Mouse (Mus musculus) fibroblast of lung, adult 2 months (primary cell): ENCODE data around the gene Phf2.
"Not testable (repeated sequence)": the region's sequence is repeated elsewhere in the genome, so short reads cannot be mapped to it uniquely, and the experiment has no call there.

Experiments
- DNase-seq: peaks from one replicate; pipeline ENCODE4 v3.0.0-alpha.2; 2011; ENCODE audit warnings: low read depth

Phf2 gene

GRCm38 (mm10) chr13:48857246-48857932 is 13.5 kb downstream of the Phf2 start:
- DNase-seq, result no peak

GRCm38 (mm10) chr13:48853947-48854346 is 17.0 kb downstream of the Phf2 start:
- DNase-seq, result no peak

DNA sequence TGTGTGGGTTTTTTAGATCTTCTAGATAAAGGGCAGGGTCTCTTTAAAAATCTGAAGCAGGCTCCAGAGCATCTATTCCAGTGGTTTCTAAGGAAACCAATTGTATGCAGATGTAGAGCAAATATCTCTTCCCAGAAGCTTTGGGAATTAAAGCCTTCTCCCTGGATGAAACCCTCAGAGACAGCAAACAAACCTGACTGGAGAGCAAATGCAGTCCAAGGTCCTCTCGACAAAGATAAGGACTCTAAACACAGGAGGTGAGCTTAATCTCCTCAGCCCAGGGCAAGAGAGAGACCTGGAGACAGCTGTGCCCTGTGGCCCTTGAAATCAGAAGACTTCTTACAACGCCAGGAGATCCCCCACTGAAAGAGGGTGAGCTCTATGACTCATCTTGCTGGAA is 17.4 kb downstream of the Phf2 start:
- no peak for DNase-seq

DNA sequence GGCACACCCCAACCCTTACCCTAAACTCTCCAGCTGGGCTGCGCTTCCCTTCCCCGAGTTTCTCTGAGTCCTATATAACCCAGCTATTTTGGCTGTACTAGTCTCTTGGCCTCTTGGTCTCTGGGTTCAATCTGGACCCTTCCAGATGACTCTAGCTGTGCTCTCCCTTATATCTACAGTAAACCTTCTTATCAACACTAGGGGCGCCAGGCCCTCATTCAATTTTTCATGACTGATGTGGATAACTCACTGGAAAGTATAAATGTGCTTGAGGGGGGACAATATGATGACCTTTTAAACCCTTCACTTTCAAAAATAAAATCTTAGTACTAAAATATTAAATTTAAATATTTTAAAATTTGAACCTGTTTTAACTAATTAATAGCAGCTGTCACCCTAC is 18.1 kb downstream of the Phf2 start:
- DNase-seq, result no peak

GRCm38 (mm10) chr13:48851719-48852118 is 19.2 kb downstream of the Phf2 start:
- no peak for DNase-seq

GRCm38 (mm10) chr13:48850771-48851170 is 20.1 kb downstream of the Phf2 start:
- no peak for DNase-seq

DNA sequence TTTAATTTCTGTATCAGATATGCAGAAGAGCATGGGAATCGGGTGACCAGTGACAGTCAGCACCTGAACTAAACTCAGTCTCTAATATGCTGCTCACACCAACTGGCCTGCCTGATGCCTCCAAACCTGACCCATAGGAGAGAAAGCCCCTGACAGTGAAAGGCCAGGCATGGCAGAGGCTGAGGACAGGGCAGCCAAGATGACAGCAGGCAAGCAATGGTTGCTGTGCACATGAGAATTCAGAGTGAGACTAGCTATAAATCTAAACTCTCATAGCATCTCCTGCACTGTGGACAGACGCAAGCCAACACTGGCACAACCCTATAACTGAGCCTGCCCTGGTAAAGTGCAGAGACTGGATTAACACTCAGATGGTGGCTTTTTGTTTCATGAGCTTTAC is 20.6 kb downstream of the Phf2 start:
- DNase-seq, result no peak

- DNase-seq, result no peak
Measured at GRCm38 (mm10) chr13:48849155-48849554, 21.8 kb downstream of the Phf2 start.

DNA sequence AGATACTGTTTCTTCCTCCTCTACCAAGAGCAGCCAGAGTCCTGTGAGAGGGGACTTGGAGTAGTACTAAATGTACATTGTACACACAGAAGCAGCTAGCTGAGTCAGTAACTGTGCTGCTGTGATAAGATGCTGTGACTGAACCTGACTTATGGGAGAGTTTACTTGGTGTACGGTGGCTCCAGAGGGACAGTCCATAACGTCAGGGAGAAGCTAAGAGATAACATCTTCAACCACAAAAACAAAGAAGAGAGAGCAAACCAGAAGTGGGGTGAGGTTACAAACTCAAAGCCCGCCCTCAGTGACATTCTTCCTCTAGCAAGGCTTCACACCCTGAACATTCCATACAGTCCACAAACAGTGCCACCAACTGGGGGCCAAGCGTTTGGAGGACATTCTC is 25.6 kb downstream of the Phf2 start:
- DNase-seq, result no peak

- DNase-seq, result no peak
Measured at GRCm38 (mm10) chr13:48843530-48843929, 27.4 kb downstream of the Phf2 start.

GRCm38 (mm10) chr13:48841905-48842592 is 28.9 kb downstream of the Phf2 start:
- no peak for DNase-seq

DNA sequence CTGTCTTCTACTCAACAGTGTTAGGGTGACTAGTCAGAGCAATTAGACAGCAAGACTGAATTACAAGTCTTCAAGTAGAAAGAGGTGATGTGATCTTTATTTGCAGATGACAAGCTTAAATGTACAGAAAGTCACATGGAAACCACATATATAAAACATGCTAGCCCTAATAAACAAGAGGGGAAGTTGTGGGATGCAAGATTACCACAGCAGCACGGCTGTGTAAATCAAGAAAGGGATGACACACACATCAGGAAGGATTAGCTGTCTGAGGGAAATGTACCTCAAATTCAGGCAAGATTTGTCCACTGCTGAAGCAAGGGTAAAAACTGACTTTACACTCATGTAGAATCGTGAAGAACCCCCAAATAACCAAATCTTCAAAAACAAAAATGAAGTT is 32.6 kb downstream of the Phf2 start:
- DNase-seq, result no peak

GRCm38 (mm10) chr13:48837537-48837936 is 33.4 kb downstream of the Phf2 start:
- no peak for DNase-seq

DNA sequence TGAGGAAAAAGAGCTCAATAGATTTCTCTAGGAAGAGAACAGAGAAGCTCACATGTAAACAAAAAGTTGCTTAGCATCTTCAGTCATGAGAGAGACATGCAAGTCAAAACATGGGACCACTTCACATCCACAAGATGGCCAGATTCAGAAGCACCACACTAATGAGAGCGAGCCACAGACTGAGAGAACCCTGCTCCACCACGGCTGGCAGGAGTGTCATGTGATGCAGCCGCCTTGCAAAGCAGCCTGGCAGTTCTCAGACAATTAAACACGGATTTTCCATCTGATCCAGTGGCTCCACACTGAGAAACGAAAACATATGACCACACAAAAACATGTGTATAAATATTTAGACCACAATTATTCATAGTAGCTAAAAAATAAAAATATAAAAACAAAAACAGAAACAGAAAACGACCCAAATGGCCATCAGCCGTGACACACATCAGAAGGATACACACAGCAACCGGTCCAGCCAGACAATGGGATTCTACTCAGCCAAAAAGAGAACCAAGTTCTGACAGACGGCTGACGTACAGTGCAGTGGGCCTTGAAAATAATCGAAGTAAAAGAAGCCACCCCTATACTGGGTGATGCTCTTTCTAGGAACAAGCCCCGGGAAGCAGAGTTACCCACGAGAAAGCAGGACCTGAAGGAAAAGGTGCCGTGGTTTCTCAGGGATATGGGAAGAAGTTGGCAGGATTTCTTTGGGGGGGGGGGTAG is 40.2 kb downstream of the Phf2 start:
- DNase-seq, result no peak

DNA sequence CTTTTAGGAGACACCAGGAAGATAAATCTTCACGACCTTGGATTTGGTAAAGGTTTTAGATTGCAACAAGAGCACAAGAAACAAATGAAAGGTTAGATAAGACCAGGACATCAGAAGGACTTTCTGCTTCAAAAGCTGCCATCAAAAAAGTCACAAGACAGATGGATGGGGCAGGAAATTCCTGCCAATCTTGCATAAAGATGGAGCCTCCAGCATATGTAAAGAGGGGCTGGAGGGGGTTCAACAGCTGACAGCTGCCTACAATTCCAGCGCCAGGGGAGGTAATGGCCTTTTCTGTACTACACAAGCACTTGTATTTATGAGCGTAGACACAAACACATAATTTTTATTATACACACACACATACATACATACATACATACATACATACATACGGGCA is 41.1 kb downstream of the Phf2 start:
- no peak for DNase-seq

DNA sequence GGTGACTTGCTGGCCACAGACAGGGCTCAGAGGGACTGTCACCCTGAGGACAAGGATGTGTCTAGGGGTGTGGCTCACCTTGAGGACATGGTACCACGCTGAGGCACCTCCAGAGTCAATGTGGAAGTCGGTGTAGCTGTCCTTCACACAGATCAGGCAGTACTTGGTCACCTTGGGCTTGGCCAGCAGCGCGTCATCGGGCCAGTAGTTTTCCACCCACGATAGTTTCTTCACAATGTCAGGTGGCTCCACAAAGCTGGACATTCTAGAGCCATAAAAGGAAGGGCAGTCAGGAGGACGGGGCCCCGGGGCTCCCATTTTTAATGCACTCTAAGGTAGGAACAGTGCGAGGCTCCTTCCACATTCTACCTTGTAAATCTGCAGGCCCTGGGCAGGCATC is 48.0 kb downstream of the Phf2 start:
- DNase-seq, result no peak

GRCm38 (mm10) chr13:48822288-48822687 is 48.6 kb downstream of the Phf2 start:
- peak; percentile 27 for DNase-seq

GRCm38 (mm10) chr13:48819131-48819530 is 51.8 kb downstream of the Phf2 start:
- no peak for DNase-seq

DNA sequence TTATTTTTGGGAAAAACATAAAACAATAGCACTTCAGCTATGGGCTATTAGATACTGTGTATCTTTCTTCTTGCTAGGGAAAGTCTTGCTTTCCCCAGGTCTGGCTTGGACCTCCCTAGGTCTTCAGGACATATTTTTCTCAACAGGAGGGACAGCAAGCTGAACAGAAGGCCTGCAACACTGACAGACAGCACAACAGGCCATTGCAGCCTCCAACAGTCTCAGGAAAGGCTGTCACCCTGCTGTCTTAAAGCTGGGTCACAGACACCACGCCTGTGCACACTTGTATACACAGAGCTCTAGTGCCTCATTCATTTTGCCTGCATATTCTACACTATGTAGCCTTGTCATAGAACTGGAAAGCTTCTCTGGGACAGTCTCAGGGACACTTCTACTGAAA is 56.5 kb downstream of the Phf2 start:
- DNase-seq, result no peak

GRCm38 (mm10) chr13:48810991-48811390 is 59.9 kb downstream of the Phf2 start:
- no peak for DNase-seq

DNA sequence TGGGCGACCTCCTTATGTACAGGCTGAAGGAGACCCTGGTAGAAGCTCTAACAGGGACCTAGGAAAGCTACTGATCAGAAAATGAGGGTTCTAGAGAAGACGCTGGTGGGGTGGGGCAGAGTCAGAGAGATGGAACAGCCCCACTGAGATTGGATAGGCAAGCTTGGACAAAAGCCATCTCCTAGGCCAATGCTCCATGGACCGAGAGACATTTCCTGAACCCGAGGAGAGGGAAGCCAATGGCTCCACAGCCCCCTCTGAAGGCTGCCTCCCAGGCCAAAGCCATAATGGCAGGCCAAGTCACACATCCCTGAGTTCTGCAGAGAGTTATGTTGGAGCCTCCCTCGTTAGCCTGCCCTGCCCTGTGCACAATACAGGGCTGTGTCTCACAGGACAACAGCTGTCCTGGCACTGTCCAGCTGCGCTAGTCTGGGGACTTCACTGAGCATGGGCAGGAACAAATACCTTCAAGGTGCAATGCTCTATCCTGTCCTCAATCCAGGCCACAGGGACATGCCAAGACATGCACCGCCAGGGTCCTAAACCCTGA is 60.6 kb downstream of the Phf2 start:
- DNase-seq, result no peak

GRCm38 (mm10) chr13:48809668-48810067 is 61.3 kb downstream of the Phf2 start:
- DNase-seq, result not testable (repeated sequence)

GRCm38 (mm10) chr13:48807481-48808031 is 63.4 kb downstream of the Phf2 start:
- no peak for DNase-seq
